ENCODE assay signal across 30 mouse cellular contexts in genomic region chr9:13460012-13460411, GRCm38 (mm10). TPM values are rescaled to one million over a fixed set of nuclear protein-coding genes. Genes with fewer than 3 reads are reported as not detected.
DNase-seq lines count a peak whose midpoint lies in the region; ATAC-seq and TF ChIP-seq lines count a peak whose summit lies in the region.
"Had no signal": no experiment of that assay in that cellular context is flagged by ENCODE, and none has a peak within 500 bp of the region (broad histone marks: within the 10 kb centered on the region; RNA-seq: fewer than 3 reads in every experiment).

No protein-coding gene starts in this region.

- H3K9me3 ChIP-seq in limb, embryonic 13.5 days, result no peaks in the 10 kb centered on the region
- H3K9me3 ChIP-seq in embryonic facial prominence, embryonic 10.5 days, result no peaks in the 10 kb centered on the region
- no peaks in the 10 kb centered on the region for H3K9me3 ChIP-seq in midbrain, embryonic 11.5 days (ENCODE audit: control insufficient read depth, low read length)
- H3K9me3 ChIP-seq: embryonic facial prominence, embryonic 13.5 days; embryonic facial prominence, embryonic 15.5 days; forebrain, embryonic 10.5 days; forebrain, embryonic 12.5 days; G1E had no signal

- no peak overlapping the region for H3K9ac ChIP-seq in limb, embryonic 13.5 days
- no peak overlapping the region for H3K9ac ChIP-seq in midbrain, embryonic 11.5 days (ENCODE audit: low read length)
- H3K9ac ChIP-seq: embryonic facial prominence, embryonic 13.5 days; embryonic facial prominence, embryonic 15.5 days; forebrain, embryonic 12.5 days had no signal

- peak; percentile 74 for ATAC-seq in frontal cortex, adult (ENCODE audit: low TSS enrichment)
- ATAC-seq in limb, embryonic 13.5 days (ENCODE audit: low FRiP score, low read depth), result peak; percentile 54; the same call in 1 of the 2 replicates
- no peak for ATAC-seq in midbrain, embryonic 11.5 days (ENCODE audit: low FRiP score)
- ATAC-seq: activated CD4-positive, CD25-positive, alpha-beta regulatory T cell, adult 4 months; CD4-positive, CD25-positive, alpha-beta regulatory T cell, adult 4 months; forebrain, embryonic 14.5 days; Patski had no signal

- no peak for TF ChIP-seq CTCF in layer of hippocampus, adult 2 months (conservative IDR thresholded peaks at IDR 0.05)

- H3K4me1 ChIP-seq in limb, embryonic 13.5 days, result peaks cover 28% of the 10 kb centered on the region
- peaks cover 2% of the 10 kb centered on the region for H3K4me1 ChIP-seq in embryonic facial prominence, embryonic 10.5 days
- peaks cover 3% of the 10 kb centered on the region; the same call in 1 of the 2 replicates for H3K4me1 ChIP-seq in midbrain, embryonic 11.5 days (ENCODE audit: control insufficient read depth, insufficient read depth, low read length)

- no peaks in the 10 kb centered on the region for H3K27me3 ChIP-seq in limb, embryonic 13.5 days
- no peaks in the 10 kb centered on the region for H3K27me3 ChIP-seq in embryonic facial prominence, embryonic 10.5 days (replicated peaks; ENCODE audit: low read depth, poor library complexity, severe bottlenecking)
- no peaks in the 10 kb centered on the region for H3K27me3 ChIP-seq in midbrain, embryonic 11.5 days (ENCODE audit: control insufficient read depth, insufficient read depth, low read length)
- H3K27me3 ChIP-seq: CH12.LX; embryonic facial prominence, embryonic 13.5 days; embryonic facial prominence, embryonic 15.5 days; forebrain, embryonic 12.5 days; Patski had no signal

- WGBS in limb, embryonic 13.5 days, result 28% methylated on average over 3 of the region's 3 CpGs
- 87% methylated on average over 3 of the region's 3 CpGs for WGBS in embryonic facial prominence, embryonic 10.5 days
- WGBS in midbrain, embryonic 11.5 days, result 87% methylated on average over 3 of the region's 3 CpGs

- H3K27ac ChIP-seq in layer of hippocampus, adult 2 months, result peak overlapping the region; percentile 74
- no peak overlapping the region for H3K27ac ChIP-seq in limb, embryonic 13.5 days
- H3K27ac ChIP-seq in embryonic facial prominence, embryonic 10.5 days (replicated peaks), result no peak overlapping the region
- no peak overlapping the region for H3K27ac ChIP-seq in midbrain, embryonic 11.5 days (ENCODE audit: low read depth, low read length)
- H3K27ac ChIP-seq: embryonic facial prominence, embryonic 13.5 days; embryonic facial prominence, embryonic 15.5 days; forebrain, embryonic 10.5 days; forebrain, embryonic 12.5 days had no signal

- no peak overlapping the region for H3K4me3 ChIP-seq in layer of hippocampus, adult 2 months
- no peak overlapping the region for H3K4me3 ChIP-seq in limb, embryonic 13.5 days
- H3K4me3 ChIP-seq in embryonic facial prominence, embryonic 10.5 days, result no peak overlapping the region
- H3K4me3 ChIP-seq in midbrain, embryonic 11.5 days (ENCODE audit: low read depth, low read length), result no peak overlapping the region
- H3K4me3 ChIP-seq: embryonic facial prominence, embryonic 13.5 days; embryonic facial prominence, embryonic 15.5 days; erythroblast, embryonic 14.5 days; forebrain, embryonic 10.5 days; forebrain, embryonic 12.5 days had no signal

- H3K36me3 ChIP-seq in limb, embryonic 13.5 days, result no peaks in the 10 kb centered on the region
- H3K36me3 ChIP-seq in embryonic facial prominence, embryonic 10.5 days (replicated peaks), result no peaks in the 10 kb centered on the region
- H3K36me3 ChIP-seq in midbrain, embryonic 11.5 days (ENCODE audit: control insufficient read depth, insufficient read depth, low read length), result no peaks in the 10 kb centered on the region
- H3K36me3 ChIP-seq: embryonic facial prominence, embryonic 13.5 days; embryonic facial prominence, embryonic 15.5 days; forebrain, embryonic 10.5 days; forebrain, embryonic 12.5 days; G1E had no signal

- DNase-seq in frontal cortex, adult 2 months (ENCODE audit: extremely low spot score in 1 of 2, low spot score in 1 of 2), result no peak
- no peak for DNase-seq in layer of hippocampus, adult 2 months (ENCODE audit: low spot score in 2 of 2)
- DNase-seq in layer of hippocampus, adult 9-10 months (ENCODE audit: low spot score), result no peak
- DNase-seq in forelimb bud, embryonic 11.5 days (ENCODE audit: low read depth, low spot score), result peak; percentile 56
- no peak for DNase-seq in embryonic facial prominence, embryonic 10.5 days (ENCODE audit: low spot score)
- no peak for DNase-seq in midbrain, embryonic 11.5 days (ENCODE audit: low spot score, missing footprints)
- DNase-seq: adrenal gland, adult 8-10 months; adrenal gland, postnatal 14 days; adrenal gland, postnatal 36 days; B cell, adult 2 months; cerebellum, adult 11-12 months; cerebellum, adult 9-10 months; cerebellum, postnatal 25 days had no signal

- no peak overlapping the region for H3K4me2 ChIP-seq in limb, embryonic 13.5 days (replicated peaks)
- no peak overlapping the region for H3K4me2 ChIP-seq in midbrain, embryonic 11.5 days
- H3K4me2 ChIP-seq: embryonic facial prominence, embryonic 13.5 days; embryonic facial prominence, embryonic 15.5 days; forebrain, embryonic 12.5 days had no signal

RNA-seq across cellular contexts. Expression of gene Gm17571, which starts 13.5 kb away (rescaled TPM):
- not detected in 2 replicates for polyA plus RNA-seq in frontal cortex, adult 2 months (2012; rRNA removed)
- not detected for total RNA-seq in layer of hippocampus, adult 2 months (2021)
- polyA plus RNA-seq in limb, embryonic 13.5 days (2015; fragmentation: Nextera tagmentation; extraction: Ambion mirVana), result not detected in 2 replicates
- not detected in 2 replicates for polyA plus RNA-seq in embryonic facial prominence, embryonic 10.5 days (2016; fragmentation: Nextera tagmentation; extraction: Ambion mirVana)
- polyA plus RNA-seq in midbrain, embryonic 11.5 days (2014; fragmentation: Nextera tagmentation; extraction: Ambion mirVana), result not detected in 2 replicates
- total RNA-seq: adrenal gland, adult 18-20 months; adrenal gland, adult 8-10 months; adrenal gland, postnatal 14 days; adrenal gland, postnatal 36 days; CH12.LX; G1E had no signal
- polyA plus RNA-seq: activated CD4-positive, CD25-positive, alpha-beta regulatory T cell, adult 4 months; CD4-positive, CD25-positive, alpha-beta regulatory T cell, adult 4 months; cerebellum, adult 2 months; cortical plate, adult 2 months; embryonic facial prominence, embryonic 11.5 days; embryonic facial prominence, embryonic 13.5 days; embryonic facial prominence, embryonic 15.5 days; erythroblast, embryonic 14.5 days; forebrain, embryonic 10.5 days; forebrain, embryonic 12.5 days; forebrain, embryonic 14.5 days; G1E; Patski had no signal
